Mouse (Mus musculus) mesoderm, embryonic 11.5 days (tissue): ENCODE measurements around the gene Tsg101.
"Not testable (repeated sequence)": the region's sequence is repeated elsewhere in the genome, so short reads cannot be mapped to it uniquely, and the experiment has no call there.

ENCODE experiments used
- DNase-seq: peaks from one replicate; pipeline ENCODE4 v3.0.0-alpha.2; 2012; ENCODE audit warnings: low read depth, low spot score

Gene Tsg101

GRCm38 (mm10) chr7:46919551-46920176 lies at the start of gene Tsg101:
Gene Tsg101, minus strand, starts transcription at chr7:46919969.
- DNase-seq = peak; percentile 91

GRCm38 (mm10) chr7:46964070-46964469 lies 44.3 kb upstream of the Tsg101 start:
- DNase-seq = no peak

GRCm38 (mm10) chr7:46962806-46963618 lies 43.2 kb upstream of the Tsg101 start:
- peak; percentile 91 for DNase-seq

- DNase-seq = no peak
Observed at GRCm38 (mm10) chr7:46962132-46962531, 42.4 kb upstream of the Tsg101 start.

GRCm38 (mm10) chr7:46960991-46961390 lies 41.2 kb upstream of the Tsg101 start:
- no peak for DNase-seq

- DNase-seq = no peak
Observed at GRCm38 (mm10) chr7:46958853-46959252, 39.1 kb upstream of the Tsg101 start.

- DNase-seq = peak; percentile 93
Observed at GRCm38 (mm10) chr7:46957831-46958691, 38.3 kb upstream of the Tsg101 start, which contains the start of gene Uevld. Gene Uevld, minus strand, starts transcription at chr7:46958527.

- DNase-seq = no peak
Observed at GRCm38 (mm10) chr7:46935847-46936246, 16.1 kb upstream of the Tsg101 start.

- no peak for DNase-seq
Observed at GRCm38 (mm10) chr7:46934788-46935187, 15.0 kb upstream of the Tsg101 start.

GRCm38 (mm10) chr7:46931370-46931769 lies 11.6 kb upstream of the Tsg101 start:
- DNase-seq = no peak

- DNase-seq = no peak
Observed at GRCm38 (mm10) chr7:46928291-46928690, 8.5 kb upstream of the Tsg101 start.

- DNase-seq = no peak
Observed at GRCm38 (mm10) chr7:46922075-46922474, 2.3 kb upstream of the Tsg101 start.

GRCm38 (mm10) chr7:46918678-46919371 lies 944 bp downstream of the Tsg101 start:
- DNase-seq = no peak

- DNase-seq = no peak
Observed at GRCm38 (mm10) chr7:46916376-46916775, 3.4 kb downstream of the Tsg101 start.

GRCm38 (mm10) chr7:46911250-46911649 lies 8.5 kb downstream of the Tsg101 start:
- DNase-seq = no peak

- DNase-seq = no peak
Observed at GRCm38 (mm10) chr7:46899343-46899742, 20.4 kb downstream of the Tsg101 start.

GRCm38 (mm10) chr7:46895511-46895910 lies 24.3 kb downstream of the Tsg101 start:
- no peak for DNase-seq

- DNase-seq = no peak
Observed at GRCm38 (mm10) chr7:46883304-46883703, 36.5 kb downstream of the Tsg101 start.

GRCm38 (mm10) chr7:46881941-46882340 lies 37.8 kb downstream of the Tsg101 start:
- DNase-seq = not testable (repeated sequence)

GRCm38 (mm10) chr7:46880992-46881391 lies 38.8 kb downstream of the Tsg101 start:
- no peak for DNase-seq

GRCm38 (mm10) chr7:46879851-46880250 lies 39.9 kb downstream of the Tsg101 start:
- DNase-seq = no peak
